Comparison of ENCODE assay signal across 7 mouse cellular contexts in the genomic region with DNA sequence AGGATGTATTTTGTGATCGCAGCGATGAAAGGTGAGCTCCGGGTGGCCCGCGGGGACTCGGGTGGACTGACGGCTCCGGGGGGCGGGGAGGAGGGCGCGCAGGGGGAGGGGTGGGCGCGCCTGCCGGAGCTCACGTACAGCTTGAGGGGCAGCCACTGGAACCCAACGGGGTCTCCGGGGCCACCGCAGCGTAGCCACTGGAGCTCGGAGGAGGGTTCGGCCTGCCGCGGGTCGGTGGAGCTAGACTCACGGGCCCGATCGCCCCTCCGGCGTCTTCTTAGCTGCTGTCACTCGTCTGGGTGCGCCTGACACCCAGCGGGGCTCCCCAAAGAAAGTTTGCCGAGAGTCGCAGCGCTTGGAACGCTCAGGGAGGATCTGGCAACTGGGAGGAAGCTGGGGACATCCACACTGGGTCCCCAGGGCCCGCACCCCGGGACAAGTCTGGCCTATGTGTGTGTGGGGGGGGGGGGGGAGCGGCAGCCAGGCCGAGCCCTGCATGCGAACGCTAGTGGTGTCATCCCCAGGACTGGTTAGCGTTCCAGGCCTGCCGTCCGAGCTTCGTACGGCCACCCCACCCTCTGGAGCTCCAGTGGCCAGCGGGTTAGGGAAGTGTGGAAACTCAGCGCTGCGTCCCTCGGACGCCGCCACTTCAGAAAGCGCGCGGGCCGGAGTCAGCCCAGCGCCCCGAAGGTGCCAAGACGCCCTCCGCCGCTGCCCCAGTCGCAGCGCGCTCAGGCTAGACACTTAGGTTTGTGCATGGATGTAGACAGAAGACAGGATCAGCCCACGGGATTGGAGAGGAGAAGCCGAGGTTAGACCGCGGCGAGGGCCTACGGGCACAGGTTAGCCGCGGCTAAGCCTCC.
DNase-seq lines count a peak whose midpoint lies in the region; ATAC-seq and TF ChIP-seq lines count a peak whose summit lies in the region.

No protein-coding gene starts in this region.

- under 1% methylated on average over 72 of the region's 73 CpGs for WGBS in embryonic facial prominence, embryonic 13.5 days
- under 1% methylated on average over 73 of the region's 73 CpGs for WGBS in limb, embryonic 10.5 days

- H3K9ac ChIP-seq in ES-E14 (ENCODE audit: insufficient read depth, low read depth, low read length, poor library complexity, severe bottlenecking): peak overlapping the region; percentile 54
- peak overlapping the region; percentile 80 for H3K9ac ChIP-seq in embryonic facial prominence, embryonic 13.5 days

- H3K27me3 ChIP-seq in embryonic facial prominence, embryonic 13.5 days: peaks cover 8% of the 10 kb centered on the region
- peaks cover 45% of the 10 kb centered on the region for H3K27me3 ChIP-seq in limb, embryonic 10.5 days (ENCODE audit: low read depth, poor library complexity, severe bottlenecking)
- peaks cover 1% of the 10 kb centered on the region; the same call in 1 of the 2 replicates for H3K27me3 ChIP-seq in splenic B cell, adult 2 months (ENCODE audit: control insufficient read depth, insufficient read depth, low read length, poor library complexity, severe bottlenecking)

- no peaks in the 10 kb centered on the region for H3K36me3 ChIP-seq in ES-E14 (ENCODE audit: control insufficient read depth, insufficient read depth, low read length, poor library complexity, severe bottlenecking)
- no peaks in the 10 kb centered on the region for H3K36me3 ChIP-seq in embryonic facial prominence, embryonic 13.5 days
- no peaks in the 10 kb centered on the region for H3K36me3 ChIP-seq in limb, embryonic 10.5 days
- H3K36me3 ChIP-seq in splenic B cell, adult 2 months (ENCODE audit: control insufficient read depth, insufficient read depth, low read length, poor library complexity, severe bottlenecking): no peaks in the 10 kb centered on the region

- no peaks in the 10 kb centered on the region for H3K9me3 ChIP-seq in ES-E14 (ENCODE audit: control insufficient read depth, insufficient read depth, low read depth, low read length)
- no peaks in the 10 kb centered on the region for H3K9me3 ChIP-seq in embryonic facial prominence, embryonic 13.5 days
- no peaks in the 10 kb centered on the region for H3K9me3 ChIP-seq in limb, embryonic 10.5 days (replicated peaks)

- H3K4me3 ChIP-seq in ES-E14 (ENCODE audit: insufficient read depth in 1 of 2, low read depth in 1 of 2, low read length in 2 of 2, poor library complexity in 1 of 2, severe bottlenecking in 1 of 2): peak overlapping the region; percentile 63 to 83
- H3K4me3 ChIP-seq in embryonic facial prominence, embryonic 13.5 days: peak overlapping the region; percentile 76
- peak overlapping the region; percentile 80 for H3K4me3 ChIP-seq in limb, embryonic 10.5 days

- H3K4me1 ChIP-seq in ES-E14 (ENCODE audit: control insufficient read depth in 2 of 2, insufficient read depth in 2 of 2, low read length in 2 of 2, poor library complexity in 1 of 2): no peaks in the 10 kb centered on the region
- peaks cover 59% of the 10 kb centered on the region for H3K4me1 ChIP-seq in embryonic facial prominence, embryonic 13.5 days
- peaks cover 62% of the 10 kb centered on the region for H3K4me1 ChIP-seq in limb, embryonic 10.5 days

- peak; percentile 32; the same call in 1 of the 2 replicates for ATAC-seq in embryonic facial prominence, embryonic 13.5 days (ENCODE audit: insufficient number of reproducible peaks, insufficient read depth, low FRiP score, low TSS enrichment, low read depth)
- 0 out of 2 replicates have a peak, but pooled peaks have one; percentile 35 for ATAC-seq in megakaryocyte-erythroid progenitor cell, adult 5-6 weeks (replicated peaks; ENCODE audit: low FRiP score, low TSS enrichment, poor library complexity, severe bottlenecking)

- peak overlapping the region; percentile 88 for H3K4me2 ChIP-seq in embryonic facial prominence, embryonic 13.5 days

- intact Hi-C loops in heart, postnatal 36 days (cut with DNase I): loop anchor here (10.0 kb wide), 1 partner anchor 1275 kb away; no protein-coding TSS in a partner anchor

- H3K27ac ChIP-seq in ES-E14 (ENCODE audit: insufficient read depth, low read depth, low read length, poor library complexity, severe bottlenecking): no peak overlapping the region
- peak overlapping the region; percentile 78 for H3K27ac ChIP-seq in embryonic facial prominence, embryonic 13.5 days
- H3K27ac ChIP-seq in limb, embryonic 10.5 days: peak overlapping the region; percentile 84

- in situ Hi-C loops in ES-E14 (cut with MboI; ENCODE audit: low sequenced_read_pairs in 2 of 2, unreplicated experiment in 2 of 2): no loop called here

- DNase-seq in ES-E14 (ENCODE audit: low read depth, low spot score): no peak
- DNase-seq in adrenal gland, postnatal 14 days: peak; percentile 63
- peak; percentile 60 to 71 for DNase-seq in heart, postnatal 36 days
- peak; percentile 62 for DNase-seq in limb, embryonic 10.5 days (ENCODE audit: low spot score)
- DNase-seq in splenic B cell, adult 2 months (ENCODE audit: low read depth, low spot score): peak; percentile 5

TF ChIP-seq in ES-E14, 5 proteins besides CTCF, POLR2A, EP300 and RAD21:
- TF ChIP-seq ZC3H11A (IDR thresholded peaks at IDR 0.05; ENCODE audit: borderline replicate concordance, low read depth, low read length) (no peak), MAFK (IDR thresholded peaks at IDR 0.05; ENCODE audit: insufficient read depth, low read depth, low read length) (no peak), ZNF384 (IDR thresholded peaks at IDR 0.05; ENCODE audit: low read depth, low read length) (no peak), HCFC1 (IDR thresholded peaks at IDR 0.05; ENCODE audit: borderline replicate concordance, insufficient read depth, low read length) (no peak), CHD2 (IDR thresholded peaks at IDR 0.05; ENCODE audit: low read depth, low read length) (no peak)
